ENCODE assay signal across 8 mouse cellular contexts in the genomic region with DNA sequence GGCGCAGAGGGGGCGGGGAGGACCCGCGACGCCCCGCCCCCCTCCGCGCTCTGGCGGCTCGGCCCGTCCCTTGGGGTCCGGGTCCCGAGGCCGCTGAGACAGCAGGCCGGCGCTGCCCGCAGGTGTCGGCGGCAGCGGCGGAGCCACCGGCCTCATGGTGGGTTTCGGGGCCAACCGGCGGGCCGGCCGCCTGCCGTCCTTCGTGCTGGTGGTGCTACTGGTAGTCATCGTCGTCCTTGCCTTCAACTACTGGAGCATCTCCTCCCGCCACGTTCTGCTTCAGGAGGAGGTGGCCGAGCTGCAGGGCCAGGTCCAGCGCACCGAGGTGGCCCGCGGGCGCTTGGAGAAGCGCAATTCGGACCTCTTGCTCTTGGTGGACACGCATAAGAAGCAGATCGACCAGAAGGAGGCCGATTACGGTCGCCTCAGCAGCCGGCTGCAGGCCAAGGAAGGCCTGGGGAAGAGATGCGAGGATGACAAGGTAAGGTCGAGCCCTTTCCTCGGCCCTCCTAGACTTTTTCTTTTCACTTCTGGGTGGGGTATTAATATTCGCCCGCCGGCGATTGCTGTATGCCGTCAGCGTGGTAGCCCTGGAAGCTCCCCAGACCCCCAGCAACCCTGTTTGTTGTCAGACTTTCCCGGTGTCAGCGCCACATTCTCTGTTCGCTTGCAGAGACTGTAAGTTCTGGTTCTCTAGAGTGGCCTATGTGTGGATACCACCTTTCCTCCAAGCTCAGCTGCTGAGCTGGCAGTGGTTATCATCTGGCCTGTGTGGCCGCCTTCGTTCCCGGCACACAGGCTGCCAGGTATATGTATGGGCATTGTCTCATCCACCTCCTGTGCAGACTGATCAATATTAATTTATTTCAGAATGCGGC. TPM values are rescaled to one million over a fixed set of nuclear protein-coding genes. Genes with fewer than 3 reads are reported as not detected.
A peak's percentile ranks its signal among the peaks of the same experiment; 100 is the strongest.
DNase-seq lines count a peak whose midpoint lies in the region; ATAC-seq and TF ChIP-seq lines count a peak whose summit lies in the region.

No protein-coding gene starts in this region.

- DNase-seq in kidney, adult 2 months = peak; percentile 47
- DNase-seq in kidney, postnatal 4 days = no peak
- DNase-seq in ES-E14 (ENCODE audit: low read depth, low spot score) = no peak
- peak; percentile 67 to 74 for DNase-seq in cerebellum, postnatal 10 days
- DNase-seq in layer of hippocampus, adult 8-10 months (ENCODE audit: low spot score in 2 of 2) = peak; percentile 28 to 38
- no peak for DNase-seq in thymus, postnatal 36 days

- no peaks in the 10 kb centered on the region for H3K36me3 ChIP-seq in kidney, adult 2 months (ENCODE audit: control insufficient read depth, insufficient read depth, low read length)
- no peaks in the 10 kb centered on the region for H3K36me3 ChIP-seq in ES-E14 (ENCODE audit: control insufficient read depth, insufficient read depth, low read length, poor library complexity, severe bottlenecking)

- peaks cover 2% of the 10 kb centered on the region; the same call in 1 of the 2 replicates for H3K4me1 ChIP-seq in kidney, adult 2 months (ENCODE audit: control insufficient read depth, insufficient read depth, low read length)
- peaks cover 0 to 2% of the 10 kb centered on the region in 2 experiments; a peak in 1 of 4 replicates for H3K4me1 ChIP-seq in ES-E14 (ENCODE audit: control insufficient read depth in 2 of 2, insufficient read depth in 2 of 2, low read length in 2 of 2, poor library complexity in 1 of 2)

- H3K27ac ChIP-seq in kidney, adult 2 months (ENCODE audit: insufficient read depth, low read depth, low read length) = no peak overlapping the region
- peak overlapping the region; percentile 9; the same call in 1 of the 2 replicates for H3K27ac ChIP-seq in ES-E14 (ENCODE audit: insufficient read depth, low read depth, low read length, poor library complexity, severe bottlenecking)

- H3K4me3 ChIP-seq in kidney, adult 2 months (ENCODE audit: insufficient read depth, low read depth, low read length) = peak overlapping the region; percentile 69
- peak overlapping the region; percentile 86 to 95 for H3K4me3 ChIP-seq in ES-E14 (ENCODE audit: insufficient read depth in 1 of 2, low read depth in 1 of 2, low read length in 2 of 2, poor library complexity in 1 of 2, severe bottlenecking in 1 of 2)

- peak overlapping the region; percentile 90 for H3K9ac ChIP-seq in ES-E14 (ENCODE audit: insufficient read depth, low read depth, low read length, poor library complexity, severe bottlenecking)

- ATAC-seq in granulocyte monocyte progenitor cell, adult 5-6 weeks (replicated peaks; ENCODE audit: poor library complexity, severe bottlenecking) = peak; percentile 35
- peak; percentile 15 for ATAC-seq in megakaryocyte progenitor cell, adult 5-6 weeks (replicated peaks; ENCODE audit: poor library complexity)

- H3K27me3 ChIP-seq in kidney, adult 2 months (replicated peaks; ENCODE audit: control insufficient read depth, insufficient read depth, low read length) = no peaks in the 10 kb centered on the region

- in situ Hi-C loops in ES-E14 (cut with MboI; ENCODE audit: low sequenced_read_pairs in 2 of 2, unreplicated experiment in 2 of 2) = no loop called here

- 2% methylated on average over 61 of the region's 63 CpGs for WGBS in kidney, adult 2 months

- H3K9me3 ChIP-seq in ES-E14 (ENCODE audit: control insufficient read depth, insufficient read depth, low read depth, low read length) = no peaks in the 10 kb centered on the region

- no peak for TF ChIP-seq POLR2A in kidney, adult 2 months (IDR thresholded peaks at IDR 0.05; ENCODE audit: low read depth, low read length)

- TF ChIP-seq CTCF in kidney, adult 2 months (conservative IDR thresholded peaks at IDR 0.05; ENCODE audit: insufficient read depth, insufficient read length, low read depth, low read length) = no peak

TF ChIP-seq in ES-E14, 5 proteins besides CTCF, POLR2A, EP300 and RAD21:
- no peak for TF ChIP-seq MAFK (IDR thresholded peaks at IDR 0.05; ENCODE audit: insufficient read depth, low read depth, low read length)
- no peak for TF ChIP-seq ZC3H11A (IDR thresholded peaks at IDR 0.05; ENCODE audit: borderline replicate concordance, low read depth, low read length)
- TF ChIP-seq ZNF384 (IDR thresholded peaks at IDR 0.05; ENCODE audit: low read depth, low read length) = no peak
- TF ChIP-seq CHD2 (IDR thresholded peaks at IDR 0.05; ENCODE audit: low read depth, low read length) = no peak
- no peak for TF ChIP-seq HCFC1 (IDR thresholded peaks at IDR 0.05; ENCODE audit: borderline replicate concordance, insufficient read depth, low read length)

RNA-seq across cellular contexts. Expression of gene Casc4, which starts 0.5 kb away (rescaled TPM):
- polyA plus RNA-seq in kidney, adult 2 months (2012; rRNA removed) = 9.6 and 12.9 TPM in 2 replicates
- total RNA-seq in ES-E14 (2012; rRNA removed) = 94.5 and 95.8 TPM in 2 replicates
- 2.7 and 3.7 TPM in 2 replicates for total RNA-seq in granulocyte monocyte progenitor cell, adult 5-6 weeks (2014; fragmentation: Nextera tagmentation)
- total RNA-seq in granulocyte monocyte progenitor cell, adult 5-6 weeks (2017) = 6.4 and 7.1 TPM in 2 replicates
- total RNA-seq in layer of hippocampus, adult 8-10 months (2022) = 10 to 100 TPM; 90.4 to 95.9 (median 92.5) TPM
- total RNA-seq in megakaryocyte progenitor cell, adult 5-6 weeks (2015) = 8.9 and 10.0 TPM in 2 replicates
- total RNA-seq in megakaryocyte progenitor cell, adult 5-6 weeks (2017) = 7.5 and 13.9 TPM in 2 replicates

Comparison
In these comparisons a context has a peak if more than half of its experiments do, and no peak if none do; other contexts are left out.
1. DNase-seq: peak in kidney, adult 2 months (single experiment), cerebellum, postnatal 10 days (2 of 2) and layer of hippocampus, adult 8-10 months (2 of 2); none in kidney, postnatal 4 days (0 of 2), ES-E14 (single experiment) and thymus, postnatal 36 days (0 of 2).